Mouse (Mus musculus): ENCODE results near the gene Cpn1. TPM values are rescaled to one million over a fixed set of nuclear protein-coding genes. Genes with fewer than 3 reads are reported as not detected.
"Not testable (repeated sequence)": the region's sequence is repeated elsewhere in the genome, so short reads cannot be mapped to it uniquely, and the experiment has no call there.

Gene Cpn1
- polyA plus RNA-seq, 1 experiment from 2014 or later: 0.18 TPM

GRCm38 (mm10) chr19:43957402-43957801 is 29.0 kb downstream of the Cpn1 start:
- no peak for ATAC-seq (ENCODE audit: insufficient number of reproducible peaks, low FRiP score, low TSS enrichment, low read depth)
- H3K9ac ChIP-seq: no peak overlapping the region
- WGBS: 13% methylated on average over 4 of the region's 4 CpGs
- H3K4me1 ChIP-seq: peaks cover 10% of the 10 kb centered on the region
- peak overlapping the region; percentile 33; the same call in 1 of the 2 replicates for H3K27ac ChIP-seq
- no peak overlapping the region for H3K4me3 ChIP-seq
- no peak overlapping the region for H3K4me2 ChIP-seq
- no peaks in the 10 kb centered on the region for H3K27me3 ChIP-seq
- H3K9me3 ChIP-seq: no peaks in the 10 kb centered on the region
- H3K36me3 ChIP-seq: no peaks in the 10 kb centered on the region

GRCm38 (mm10) chr19:43955266-43955665 is 31.1 kb downstream of the Cpn1 start:
- WGBS: 72% methylated on average over 5 of the region's 5 CpGs
- Histone ChIP-seq H3K9ac (no peak overlapping the region), H3K27me3 (no peaks in the 10 kb centered on the region), H3K36me3 (no peaks in the 10 kb centered on the region), H3K9me3 (no peaks in the 10 kb centered on the region), H3K4me1 (peaks cover 10% of the 10 kb centered on the region), H3K4me2 (no peak overlapping the region), H3K27ac (no peak overlapping the region), H3K4me3 (no peak overlapping the region)
- ATAC-seq (ENCODE audit: insufficient number of reproducible peaks, low FRiP score, low TSS enrichment, low read depth): no peak

GRCm38 (mm10) chr19:43954864-43955263 is 31.5 kb downstream of the Cpn1 start:
- no peak overlapping the region for H3K4me3 ChIP-seq
- no peaks in the 10 kb centered on the region for H3K27me3 ChIP-seq
- no peaks in the 10 kb centered on the region for H3K9me3 ChIP-seq
- no peak overlapping the region for H3K27ac ChIP-seq
- no peak overlapping the region for H3K9ac ChIP-seq
- ATAC-seq (ENCODE audit: insufficient number of reproducible peaks, low FRiP score, low TSS enrichment, low read depth): no peak
- H3K4me2 ChIP-seq: no peak overlapping the region
- 83% methylated on average over 4 of the region's 4 CpGs for WGBS
- no peaks in the 10 kb centered on the region for H3K36me3 ChIP-seq
- peaks cover 10% of the 10 kb centered on the region for H3K4me1 ChIP-seq

- H3K4me3 ChIP-seq; H3K4me2 ChIP-seq; ATAC-seq (ENCODE audit: insufficient number of reproducible peaks, low FRiP score, low TSS enrichment, low read depth); H3K36me3 ChIP-seq; H3K9me3 ChIP-seq; H3K9ac ChIP-seq; H3K27me3 ChIP-seq; H3K27ac ChIP-seq: not testable (repeated sequence)
- WGBS: 86% methylated on average over 8 of the region's 8 CpGs
- H3K4me1 ChIP-seq: peaks cover 16% of the 10 kb centered on the region
These were observed 33.4 kb downstream of the Cpn1 start for GRCm38 (mm10) chr19:43952936-43953335.

- 3% methylated on average over 12 of the region's 12 CpGs for WGBS
- Histone ChIP-seq H3K36me3 (no peaks in the 10 kb centered on the region), H3K27ac (peak overlapping the region; percentile 75), H3K4me3 (peak overlapping the region; percentile 13), H3K4me2 (peak overlapping the region; percentile 36), H3K9ac (no peak overlapping the region), H3K9me3 (no peaks in the 10 kb centered on the region), H3K4me1 (peaks cover 9% of the 10 kb centered on the region), H3K27me3 (no peaks in the 10 kb centered on the region)
- peak; percentile 84 for ATAC-seq (ENCODE audit: insufficient number of reproducible peaks, low FRiP score, low TSS enrichment, low read depth)
These were observed 37.1 kb downstream of the Cpn1 start for GRCm38 (mm10) chr19:43949111-43949810.

GRCm38 (mm10) chr19:43944566-43944965 is 41.8 kb downstream of the Cpn1 start:
- peaks cover 7% of the 10 kb centered on the region for H3K4me1 ChIP-seq
- 86% methylated on average over 8 of the region's 8 CpGs for WGBS
- H3K9me3 ChIP-seq: no peaks in the 10 kb centered on the region
- no peak for ATAC-seq (ENCODE audit: insufficient number of reproducible peaks, low FRiP score, low TSS enrichment, low read depth)
- no peak overlapping the region for H3K27ac ChIP-seq
- H3K27me3 ChIP-seq: no peaks in the 10 kb centered on the region
- no peaks in the 10 kb centered on the region for H3K36me3 ChIP-seq
- H3K9ac ChIP-seq: no peak overlapping the region
- no peak overlapping the region for H3K4me2 ChIP-seq
- no peak overlapping the region for H3K4me3 ChIP-seq

- H3K27ac ChIP-seq: no peak overlapping the region
- no peaks in the 10 kb centered on the region for H3K36me3 ChIP-seq
- no peak for ATAC-seq (ENCODE audit: insufficient number of reproducible peaks, low FRiP score, low TSS enrichment, low read depth)
- H3K9ac ChIP-seq: no peak overlapping the region
- no peak overlapping the region for H3K4me3 ChIP-seq
- 80% methylated on average over 16 of the region's 16 CpGs for WGBS
- peaks cover 13% of the 10 kb centered on the region for H3K4me1 ChIP-seq
- H3K27me3 ChIP-seq: no peaks in the 10 kb centered on the region
- H3K9me3 ChIP-seq: no peaks in the 10 kb centered on the region
- H3K4me2 ChIP-seq: no peak overlapping the region
These were observed 43.3 kb downstream of the Cpn1 start for GRCm38 (mm10) chr19:43943076-43943475.

- H3K27me3 ChIP-seq: no peaks in the 10 kb centered on the region
- H3K4me1 ChIP-seq: peaks cover 13% of the 10 kb centered on the region
- peak within 1 kb of the TSS; percentile 78 for H3K4me3 ChIP-seq
- peak; percentile 86 for ATAC-seq (ENCODE audit: insufficient number of reproducible peaks, low FRiP score, low TSS enrichment, low read depth)
- WGBS: 5% methylated on average over 59 of the region's 94 CpGs
- H3K27ac ChIP-seq: peak within 1 kb of the TSS; percentile 82
- H3K9me3 ChIP-seq: no peaks in the 10 kb centered on the region
- no peaks in the 10 kb centered on the region for H3K36me3 ChIP-seq
- H3K9ac ChIP-seq: peak within 1 kb of the TSS; percentile 65
- H3K4me2 ChIP-seq: peak within 1 kb of the TSS; percentile 67
These were observed 46.3 kb downstream of the Cpn1 start, which contains the start of gene Dnmbp for GRCm38 (mm10) chr19:43939769-43940689. Dnmbp (minus strand) TSS chr19:43940191.

- WGBS: 10% methylated on average over 16 of the region's 16 CpGs
- ATAC-seq (ENCODE audit: insufficient number of reproducible peaks, low FRiP score, low TSS enrichment, low read depth): no peak
- Histone ChIP-seq H3K9me3 (no peaks in the 10 kb centered on the region), H3K4me2 (peak overlapping the region; percentile 67), H3K27me3 (no peaks in the 10 kb centered on the region), H3K27ac (peak overlapping the region; percentile 82), H3K4me1 (peaks cover 13% of the 10 kb centered on the region), H3K4me3 (peak overlapping the region; percentile 78), H3K9ac (peak overlapping the region; percentile 65), H3K36me3 (no peaks in the 10 kb centered on the region)
These were observed 47.1 kb downstream of the Cpn1 start for GRCm38 (mm10) chr19:43939171-43939768.

- peak overlapping the region; percentile 78; the same call in 1 of the 2 replicates for H3K4me3 ChIP-seq
- no peaks in the 10 kb centered on the region for H3K36me3 ChIP-seq
- ATAC-seq (ENCODE audit: insufficient number of reproducible peaks, low FRiP score, low TSS enrichment, low read depth): no peak
- H3K9me3 ChIP-seq: no peaks in the 10 kb centered on the region
- no peaks in the 10 kb centered on the region for H3K27me3 ChIP-seq
- H3K27ac ChIP-seq: peak overlapping the region; percentile 17; the same call in 1 of the 2 replicates
- no peak overlapping the region for H3K9ac ChIP-seq
- H3K4me1 ChIP-seq: peaks cover 13% of the 10 kb centered on the region
- 29% methylated on average over 11 of the region's 11 CpGs for WGBS
- H3K4me2 ChIP-seq: peak overlapping the region; percentile 25
These were observed 48.0 kb downstream of the Cpn1 start for GRCm38 (mm10) chr19:43938355-43938754.

GRCm38 (mm10) chr19:43930926-43931325 is 55.4 kb downstream of the Cpn1 start:
- Histone ChIP-seq H3K36me3 (no peaks in the 10 kb centered on the region), H3K4me1 (peaks cover 25% of the 10 kb centered on the region), H3K27ac (no peak overlapping the region), H3K9ac (no peak overlapping the region), H3K4me3 (no peak overlapping the region), H3K27me3 (no peaks in the 10 kb centered on the region), H3K4me2 (no peak overlapping the region), H3K9me3 (no peaks in the 10 kb centered on the region)
- ATAC-seq (ENCODE audit: insufficient number of reproducible peaks, low FRiP score, low TSS enrichment, low read depth): no peak
- 76% methylated on average over 6 of the region's 6 CpGs for WGBS
